Mouse (Mus musculus) liver, embryonic 16.5 days (tissue): ENCODE measurements around the gene Bmp10. TPM values are rescaled to one million over a fixed set of nuclear protein-coding genes. Genes with fewer than 3 reads are reported as not detected.

Experiments used
- polyA plus RNA-seq: library from polyadenylated mRNA; unstranded; fragments of >200 nt; fragmentation: Nextera tagmentation; extraction: Ambion mirVana; gene quantifications from 2 replicates; pipeline ENCODE4 v1.2.1, GENCODE M21; 2015

The Bmp10 gene
- polyA plus RNA-seq, 1 experiment from 2014 or later, result 0.15 TPM

Other genes starting within 250 kb of the Bmp10 start
- 0.36 and 0.54 TPM in 2 replicates for gene Antxr1, start 93.2 kb upstream of the Bmp10 start, polyA plus RNA-seq
- gene Gkn1, start 78.1 kb upstream of the Bmp10 start, polyA plus RNA-seq, result not detected in 2 replicates
- gene Gkn2, start 55.6 kb upstream of the Bmp10 start, polyA plus RNA-seq, result not detected in 2 replicates
- not detected in 2 replicates for gene Gkn3, start 40.1 kb upstream of the Bmp10 start, polyA plus RNA-seq
- gene Arhgap25, start 104.3 kb downstream of the Bmp10 start, polyA plus RNA-seq, result 4.7 and 5.1 TPM in 2 replicates
- 5.8 and 7.0 TPM in 2 replicates for gene Prokr1, start 161.7 kb downstream of the Bmp10 start, polyA plus RNA-seq
- gene Aplf, start 243.2 kb downstream of the Bmp10 start, polyA plus RNA-seq, result 13.9 and 15.4 TPM in 2 replicates